Mouse (Mus musculus) skeletal muscle tissue, adult 2 months (tissue): ENCODE data around the gene Dnajc16.

ENCODE experiments used
- DNase-seq: peaks from one replicate; pipeline ENCODE4 v3.0.0-alpha.2; 2012; ENCODE audit warnings: low read depth, low spot score

Gene Dnajc16

GRCm38 (mm10) chr4:141790524-141790990 is at the start of gene Dnajc16:
Gene Dnajc16, minus strand, starts transcription at chr4:141790931.
- DNase-seq: peak; percentile 99

- DNase-seq: no peak
These were observed 43.9 kb upstream of the Dnajc16 start for GRCm38 (mm10) chr4:141834536-141835095.

DNA sequence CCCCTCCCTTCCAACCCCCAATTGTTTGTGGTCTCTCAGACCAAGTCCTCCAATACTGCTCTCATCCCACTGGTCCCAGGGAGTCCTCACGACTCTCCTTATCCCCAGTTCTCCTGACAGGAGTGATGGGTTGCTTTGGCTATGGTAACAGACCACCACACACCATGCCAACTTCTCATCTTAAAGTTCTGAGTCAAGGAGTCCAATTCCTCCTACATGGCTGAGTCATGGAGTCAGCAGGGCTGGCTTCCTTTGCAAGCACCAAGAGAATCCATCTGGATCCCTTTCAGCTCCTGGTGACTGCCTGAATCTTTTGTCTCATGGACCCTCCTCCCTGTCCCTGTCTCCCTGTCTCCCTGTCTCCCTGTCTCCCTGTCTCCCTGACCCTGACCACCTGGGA is 43.2 kb upstream of the Dnajc16 start:
- DNase-seq: no peak

GRCm38 (mm10) chr4:141831361-141831760 is 40.6 kb upstream of the Dnajc16 start:
- DNase-seq: no peak

GRCm38 (mm10) chr4:141830381-141830780 is 39.6 kb upstream of the Dnajc16 start:
- DNase-seq: no peak

GRCm38 (mm10) chr4:141828177-141828576 is 37.4 kb upstream of the Dnajc16 start:
- no peak for DNase-seq

- no peak for DNase-seq
These were observed 36.7 kb upstream of the Dnajc16 start for GRCm38 (mm10) chr4:141827401-141827800.

DNA sequence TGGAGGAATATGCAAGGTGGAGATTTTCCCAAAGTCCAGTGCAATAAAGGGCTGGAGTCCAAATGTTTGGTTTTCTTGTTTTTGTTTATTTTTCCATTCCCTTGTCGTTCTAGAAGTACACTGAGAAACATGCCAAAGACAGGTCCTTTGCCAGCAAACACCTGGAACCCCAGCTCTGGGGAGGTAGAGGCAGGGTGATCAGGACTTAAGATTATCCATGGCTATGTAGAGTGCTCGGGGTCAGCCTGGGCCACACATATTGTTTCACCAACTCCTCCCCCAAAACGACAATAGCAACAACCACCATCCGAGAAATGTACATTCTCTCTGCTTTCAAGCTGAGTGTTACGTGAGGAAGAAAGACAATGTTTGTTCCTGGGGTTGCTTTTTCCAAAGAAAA is 35.3 kb upstream of the Dnajc16 start, which contains the start of gene Cela2a:
Cela2a (minus strand) TSS at position 101 of the 400 bp plus-strand sequence.
- DNase-seq: no peak

DNA sequence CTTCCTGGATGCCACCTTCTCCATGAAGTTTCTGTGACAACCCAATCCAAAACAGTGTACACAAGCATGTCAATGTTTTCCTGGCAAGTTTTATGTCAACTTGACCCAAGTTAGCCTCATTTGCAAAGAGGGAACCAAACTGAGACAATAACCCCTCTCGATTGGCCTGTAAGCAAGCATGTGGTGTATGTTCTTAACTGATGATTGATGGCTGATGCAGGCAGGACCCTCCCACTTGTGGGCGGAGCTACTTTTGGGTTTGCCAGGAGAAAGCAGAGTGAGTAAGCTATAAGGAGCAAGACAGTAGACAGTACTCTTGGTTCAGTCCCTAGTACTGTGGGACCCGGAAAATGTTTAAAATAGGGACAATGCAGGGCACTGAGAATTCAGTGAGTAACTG is 32.2 kb upstream of the Dnajc16 start:
- no peak for DNase-seq

GRCm38 (mm10) chr4:141822089-141822488 is 31.4 kb upstream of the Dnajc16 start:
- no peak for DNase-seq

- DNase-seq: no peak
These were observed 30.4 kb upstream of the Dnajc16 start for GRCm38 (mm10) chr4:141821178-141821577.

GRCm38 (mm10) chr4:141819316-141819715 is 28.6 kb upstream of the Dnajc16 start:
- DNase-seq: no peak

DNA sequence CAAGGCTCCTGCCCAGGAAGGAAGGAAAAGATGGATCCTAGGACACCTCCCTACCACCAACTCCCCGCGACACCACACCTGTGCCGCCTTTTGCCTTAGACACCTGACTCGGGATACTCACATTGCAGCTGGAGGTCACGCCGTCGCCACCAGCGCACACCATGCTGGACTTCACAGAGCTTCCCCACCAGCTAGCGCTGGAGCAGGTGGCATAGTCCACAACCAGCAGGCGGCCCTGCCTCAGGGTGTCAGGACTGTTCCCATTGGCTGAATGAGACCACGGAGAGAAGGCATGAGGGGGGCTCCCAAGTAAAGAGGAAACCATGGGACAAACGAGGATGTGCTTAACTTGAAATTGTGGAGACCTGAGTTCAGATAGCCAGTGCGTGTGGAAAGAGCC is 28.1 kb upstream of the Dnajc16 start:
- DNase-seq: no peak

DNA sequence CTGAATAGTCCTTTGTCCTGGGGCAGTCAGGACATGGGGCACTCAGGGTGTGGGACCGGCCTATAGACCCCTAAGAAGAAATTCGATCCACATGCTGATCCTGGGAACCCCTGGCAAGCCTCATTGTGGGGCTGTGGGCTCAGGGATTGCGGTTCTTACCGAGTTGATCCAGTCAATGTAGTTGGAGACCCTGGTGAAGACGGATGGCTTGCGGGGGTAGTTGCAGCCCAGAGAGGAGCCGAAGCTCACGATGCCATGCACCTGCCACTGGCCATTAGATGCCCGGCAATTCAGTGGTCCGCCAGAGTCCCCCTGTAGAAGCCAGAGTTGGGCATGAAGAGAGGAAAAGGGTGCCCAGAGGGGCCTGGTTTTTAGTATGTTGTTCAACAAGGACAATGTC is 27.0 kb upstream of the Dnajc16 start:
- no peak for DNase-seq

- no peak for DNase-seq
These were observed 26.3 kb upstream of the Dnajc16 start for GRCm38 (mm10) chr4:141816776-141817655.

GRCm38 (mm10) chr4:141816267-141816666 is 25.5 kb upstream of the Dnajc16 start:
- DNase-seq: no peak

GRCm38 (mm10) chr4:141811375-141811774 is 20.6 kb upstream of the Dnajc16 start:
- no peak for DNase-seq

DNA sequence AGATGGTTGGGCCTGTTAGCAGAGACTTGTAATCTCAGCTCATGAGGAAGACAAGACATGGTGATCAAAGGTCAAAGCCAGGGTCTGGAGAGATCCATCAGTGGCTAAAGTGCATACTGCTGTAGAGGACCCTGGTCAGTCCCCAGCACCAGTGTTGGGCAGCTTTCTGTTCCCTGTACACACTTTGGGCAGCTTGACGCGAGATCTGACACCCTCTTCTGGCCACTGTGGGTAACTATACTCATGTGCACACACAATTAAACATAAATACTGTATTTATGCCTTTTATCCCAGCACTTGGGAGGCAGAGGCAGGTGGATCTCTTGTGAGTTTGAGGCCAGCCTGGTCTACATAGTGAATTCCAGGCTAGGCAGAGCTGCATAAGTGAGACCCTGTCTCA is 20.2 kb upstream of the Dnajc16 start:
- DNase-seq: no peak

DNA sequence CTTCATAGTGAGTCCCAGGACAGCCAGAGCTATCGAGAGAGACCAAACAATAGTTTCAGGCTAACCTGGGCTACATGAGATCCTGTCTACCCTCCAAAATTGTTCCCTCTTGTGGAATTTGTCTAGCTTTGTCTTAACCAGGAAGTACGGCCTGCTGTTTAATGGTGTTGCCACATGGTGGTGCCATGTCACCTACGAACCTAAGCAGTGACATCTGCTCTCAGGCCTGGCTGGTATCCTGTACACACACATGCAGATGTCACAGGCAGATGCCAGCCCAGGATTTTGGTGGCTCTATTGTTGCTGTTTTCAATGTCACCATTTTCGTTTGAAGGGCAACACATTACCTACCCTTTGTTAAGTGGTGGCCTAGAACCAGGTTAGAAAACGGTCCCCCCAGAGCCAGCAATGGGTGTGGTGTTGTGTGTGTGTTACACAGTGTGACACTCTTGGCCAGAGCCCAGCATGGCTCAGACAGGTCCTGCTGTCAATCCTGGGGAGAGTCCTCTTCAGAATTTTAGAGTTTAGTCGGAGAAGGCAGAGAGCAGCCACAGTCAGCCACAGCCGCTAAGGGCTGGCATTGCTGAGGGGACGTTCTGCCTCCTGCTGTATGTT is 19.2 kb upstream of the Dnajc16 start:
- peak; percentile 40 for DNase-seq

DNA sequence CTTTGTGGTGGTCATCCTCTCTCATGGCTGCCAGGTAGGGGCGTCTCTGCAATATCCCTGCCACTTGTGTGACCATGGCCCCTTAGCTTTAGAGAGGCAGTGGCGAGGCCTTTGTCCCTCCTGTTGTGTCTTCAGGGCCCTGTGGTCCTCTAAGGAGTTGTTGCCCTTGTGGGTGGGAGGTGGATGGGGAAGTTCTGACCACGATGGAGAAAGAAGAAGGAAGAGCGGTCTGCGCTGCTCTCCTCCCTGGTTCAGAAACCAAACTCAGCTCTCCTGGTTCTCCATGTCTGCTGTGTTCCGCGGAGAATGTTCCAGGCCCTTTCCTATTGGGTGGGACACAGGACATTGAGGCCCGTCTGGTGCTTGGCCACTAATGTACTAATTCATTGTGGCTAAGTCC is 15.2 kb upstream of the Dnajc16 start:
- DNase-seq: no peak

DNA sequence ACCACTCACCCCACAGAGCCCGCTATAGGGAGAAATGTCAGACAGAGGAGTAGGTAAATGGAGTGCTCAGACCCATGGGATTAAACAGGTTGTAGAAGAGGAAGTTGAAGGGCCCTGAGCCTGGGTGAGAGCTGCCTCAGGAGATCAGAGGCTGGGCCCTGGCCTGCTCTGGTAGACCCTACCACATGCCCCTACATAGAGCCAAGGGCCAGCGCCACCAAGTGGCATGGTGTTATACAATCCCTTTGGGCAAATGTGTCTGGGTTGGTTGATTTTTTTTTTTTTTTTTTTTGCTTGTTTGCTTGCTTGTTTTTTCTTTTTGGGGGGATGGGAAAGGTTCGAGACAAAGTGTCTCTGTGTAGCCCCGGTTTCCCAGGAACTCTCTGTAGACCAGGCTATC is 13.4 kb upstream of the Dnajc16 start:
- no peak for DNase-seq

GRCm38 (mm10) chr4:141797545-141797944 is 6.8 kb upstream of the Dnajc16 start:
- DNase-seq: no peak

DNA sequence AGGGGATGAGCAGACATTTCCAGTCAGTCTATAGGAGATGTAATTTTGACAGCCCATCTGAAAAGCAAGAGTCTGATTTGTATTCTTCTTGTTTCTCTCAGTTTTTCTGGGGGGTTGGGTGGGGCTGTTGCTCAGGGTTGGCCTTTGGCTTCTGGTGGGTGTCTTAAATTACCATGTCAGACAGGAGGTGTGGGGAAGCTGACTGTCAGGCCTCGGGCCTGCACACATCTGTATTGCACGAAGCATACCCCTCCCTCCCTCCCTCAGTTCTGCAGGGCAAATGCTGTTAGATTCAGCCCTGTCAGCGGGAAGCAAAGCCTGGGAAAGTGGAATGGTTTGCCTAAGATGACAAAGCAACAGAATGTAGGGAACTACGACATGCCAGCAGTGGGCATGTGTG is 6.2 kb upstream of the Dnajc16 start:
- DNase-seq: no peak
